ENCODE assay signal across 8 mouse cellular contexts in genomic region chr11:65160991-65161880, GRCm38 (mm10). TPM values are rescaled to one million over a fixed set of nuclear protein-coding genes. Genes with fewer than 3 reads are reported as not detected.
DNase-seq lines count a peak whose midpoint lies in the region; ATAC-seq lines count a peak whose summit lies in the region.

No protein-coding gene starts in this region.

- no peak overlapping the region for H3K27ac ChIP-seq in neural tube, embryonic 11.5 days (ENCODE audit: low read depth, low read length)
- peak overlapping the region; percentile 84 for H3K27ac ChIP-seq in lung, embryonic 15.5 days
- no peak overlapping the region; the same call in 1 of the 2 replicates for H3K27ac ChIP-seq in stomach, embryonic 16.5 days (ENCODE audit: low read length)

- no peaks in the 10 kb centered on the region for H3K27me3 ChIP-seq in neural tube, embryonic 11.5 days (ENCODE audit: control insufficient read depth, insufficient read depth, low read length)
- H3K27me3 ChIP-seq in lung, embryonic 15.5 days, result peaks cover 6% of the 10 kb centered on the region; the same call in 1 of the 2 replicates
- H3K27me3 ChIP-seq in stomach, embryonic 16.5 days (ENCODE audit: control insufficient read depth, insufficient read depth, low read length), result no peaks in the 10 kb centered on the region

- no peak for ATAC-seq in neural tube, embryonic 11.5 days (ENCODE audit: insufficient read depth, low FRiP score, low TSS enrichment)
- ATAC-seq in lung, embryonic 15.5 days (ENCODE audit: borderline replicate concordance, extremely low read depth, low FRiP score, low TSS enrichment), result peak; percentile 68
- peak; percentile 23; the same call in 1 of the 2 replicates for ATAC-seq in stomach, embryonic 16.5 days (ENCODE audit: insufficient read depth, low FRiP score)

- no peaks in the 10 kb centered on the region for H3K36me3 ChIP-seq in neural tube, embryonic 11.5 days (ENCODE audit: control insufficient read depth, insufficient read depth, low read length)
- H3K36me3 ChIP-seq in lung, embryonic 15.5 days, result no peaks in the 10 kb centered on the region
- H3K36me3 ChIP-seq in stomach, embryonic 16.5 days (ENCODE audit: control insufficient read depth, insufficient read depth, low read length), result no peaks in the 10 kb centered on the region

- peak overlapping the region; percentile 79 for H3K4me2 ChIP-seq in neural tube, embryonic 11.5 days (ENCODE audit: low read depth)
- H3K4me2 ChIP-seq in lung, embryonic 15.5 days, result peak overlapping the region; percentile 93
- peak overlapping the region; percentile 97 for H3K4me2 ChIP-seq in stomach, embryonic 16.5 days (ENCODE audit: low read depth, low read length)

- H3K9ac ChIP-seq in neural tube, embryonic 11.5 days (ENCODE audit: low read length), result no peak overlapping the region; the same call in 1 of the 2 replicates
- peak overlapping the region; percentile 80; the same call in 1 of the 2 replicates for H3K9ac ChIP-seq in lung, embryonic 15.5 days
- no peak overlapping the region; the same call in 1 of the 2 replicates for H3K9ac ChIP-seq in stomach, embryonic 16.5 days (ENCODE audit: low read length)

- no peaks in the 10 kb centered on the region for H3K9me3 ChIP-seq in neural tube, embryonic 11.5 days (ENCODE audit: control insufficient read depth, low read length)
- H3K9me3 ChIP-seq in lung, embryonic 15.5 days, result no peaks in the 10 kb centered on the region
- H3K9me3 ChIP-seq in stomach, embryonic 16.5 days (replicated peaks; ENCODE audit: control insufficient read depth, low read length), result no peaks in the 10 kb centered on the region

- H3K4me1 ChIP-seq in neural tube, embryonic 11.5 days (ENCODE audit: control insufficient read depth, insufficient read depth, low read length), result 0 out of 2 replicates have a peak, but pooled peaks cover 5% of the 10 kb centered on the region
- no peaks in the 10 kb centered on the region for H3K4me1 ChIP-seq in lung, embryonic 15.5 days
- H3K4me1 ChIP-seq in stomach, embryonic 16.5 days (ENCODE audit: control insufficient read depth, insufficient read depth, low read length), result 0 out of 2 replicates have a peak, but pooled peaks cover 8% of the 10 kb centered on the region

- 60% methylated on average over 7 of the region's 7 CpGs for WGBS in neural tube, embryonic 11.5 days
- WGBS in lung, embryonic 15.5 days, result 41% methylated on average over 7 of the region's 7 CpGs
- 52% methylated on average over 7 of the region's 7 CpGs for WGBS in stomach, embryonic 16.5 days

- peak; percentile 49 for DNase-seq in cerebellum, adult 9-11 months
- no peak for DNase-seq in cerebellum, postnatal 36 days
- no peak for DNase-seq in neural tube, embryonic 11.5 days (ENCODE audit: low spot score)
- no peak for DNase-seq in neural tube, embryonic 10.5 days (ENCODE audit: extremely low spot score, low spot score)
- DNase-seq in urinary bladder, adult 2 months (ENCODE audit: low spot score), result no peak
- no peak for DNase-seq in gastrocnemius, postnatal 25 days

- no peak overlapping the region for H3K4me3 ChIP-seq in neural tube, embryonic 11.5 days (ENCODE audit: low read depth, low read length)
- peak overlapping the region; percentile 85 for H3K4me3 ChIP-seq in lung, embryonic 15.5 days
- peak overlapping the region; percentile 88; the same call in 1 of the 2 replicates for H3K4me3 ChIP-seq in stomach, embryonic 16.5 days (replicated peaks; ENCODE audit: low read length)

RNA-seq across cellular contexts. Expression of gene Arhgap44, which starts 1.5 kb away (rescaled TPM):
- polyA plus RNA-seq in neural tube, embryonic 11.5 days (2014; fragmentation: Nextera tagmentation; extraction: Ambion mirVana), result 5.1 and 5.9 TPM in 2 replicates
- polyA plus RNA-seq in lung, embryonic 15.5 days (2015; fragmentation: Nextera tagmentation; extraction: Ambion mirVana), result 12.9 and 15.8 TPM in 2 replicates
- 5.5 and 5.9 TPM in 2 replicates for polyA plus RNA-seq in stomach, embryonic 16.5 days (2015; fragmentation: Nextera tagmentation; extraction: Ambion mirVana)
- polyA plus RNA-seq in urinary bladder, adult 2 months (2012; rRNA removed), result 6.6 and 9.7 TPM in 2 replicates
- total RNA-seq in gastrocnemius, postnatal 25 days (2021), result 1 to 10 TPM; 6.4 to 9.4 TPM

RNA-seq across cellular contexts. Expression of gene 1700086D15Rik, which starts 1.5 kb away (rescaled TPM):
- polyA plus RNA-seq in neural tube, embryonic 11.5 days (2014; fragmentation: Nextera tagmentation; extraction: Ambion mirVana), result not detected in 2 replicates
- 0.20 and 0.22 TPM in 2 replicates for polyA plus RNA-seq in lung, embryonic 15.5 days (2015; fragmentation: Nextera tagmentation; extraction: Ambion mirVana)
- not detected in 2 replicates for polyA plus RNA-seq in stomach, embryonic 16.5 days (2015; fragmentation: Nextera tagmentation; extraction: Ambion mirVana)
- not detected in 2 replicates for polyA plus RNA-seq in urinary bladder, adult 2 months (2012; rRNA removed)
- total RNA-seq in gastrocnemius, postnatal 25 days (2021), result not detected
